Mouse (Mus musculus): ENCODE measurements around the gene Klhl8.

Klhl8 gene

GRCm38 (mm10) chr5:103813997-103814542 lies 97.0 kb downstream of the Klhl8 start:
- DNase-seq (ENCODE audit: low spot score in 2 of 2), result no peak

GRCm38 (mm10) chr5:103813291-103813690 lies 97.8 kb downstream of the Klhl8 start:
- DNase-seq (ENCODE audit: low spot score in 2 of 2), result no peak

Measured in cerebellum, postnatal 4 days (tissue).